Mouse (Mus musculus): ENCODE data around the gene D130043K22Rik. TPM values are rescaled to one million over a fixed set of nuclear protein-coding genes. Genes with fewer than 3 reads are reported as not detected.

The D130043K22Rik gene
- polyA plus RNA-seq, 1 experiment, result not detected

DNA sequence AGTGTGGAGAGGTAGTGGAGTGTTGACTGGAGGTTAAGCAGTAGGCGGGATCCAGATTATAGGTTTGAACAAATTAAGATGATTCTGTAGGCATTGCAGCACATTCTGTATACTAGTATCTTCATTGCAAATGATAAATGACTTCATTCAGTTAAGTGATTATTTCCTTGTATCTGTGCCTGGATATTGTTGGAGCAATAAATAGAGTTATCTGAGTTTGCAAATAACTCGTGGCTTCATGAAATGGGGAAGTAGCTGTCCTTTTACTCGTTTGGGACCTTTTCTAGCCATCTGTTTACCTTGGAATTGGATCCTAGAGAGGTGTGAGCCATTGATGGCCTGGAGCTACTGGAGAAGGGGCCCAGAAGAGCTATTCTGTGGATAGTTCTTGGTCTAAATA lies 5.1 kb upstream of the D130043K22Rik start:
- H3K9me3 ChIP-seq (replicated peaks; ENCODE audit: control insufficient read depth, insufficient read depth, low read length, poor library complexity, severe bottlenecking), result no peaks in the 10 kb centered on the region
- H3K36me3 ChIP-seq (ENCODE audit: control insufficient read depth, insufficient read depth, low read length, poor library complexity, severe bottlenecking), result peaks cover 27% of the 10 kb centered on the region
- TF ChIP-seq CTCF (IDR thresholded peaks at IDR 0.05; ENCODE audit: low read depth, low read length), result no peak
- TF ChIP-seq POLR2A (IDR thresholded peaks at IDR 0.05; ENCODE audit: insufficient read depth, low read length), result no peak
- TF ChIP-seq EP300 (IDR thresholded peaks at IDR 0.05; ENCODE audit: insufficient read depth, low read depth, low read length), result no peak
- H3K9ac ChIP-seq (ENCODE audit: low read depth, poor library complexity, severe bottlenecking), result no peak overlapping the region
- H3K4me1 ChIP-seq (ENCODE audit: control insufficient read depth, insufficient read depth, low read length), result peaks cover 2% of the 10 kb centered on the region
- H3K27ac ChIP-seq (ENCODE audit: insufficient read depth, low read length), result no peak overlapping the region
- H3K27me3 ChIP-seq (ENCODE audit: control insufficient read depth, insufficient read depth, low read length, poor library complexity, severe bottlenecking), result no peaks in the 10 kb centered on the region
- H3K4me3 ChIP-seq (ENCODE audit: low read depth, low read length), result no peak overlapping the region

DNA sequence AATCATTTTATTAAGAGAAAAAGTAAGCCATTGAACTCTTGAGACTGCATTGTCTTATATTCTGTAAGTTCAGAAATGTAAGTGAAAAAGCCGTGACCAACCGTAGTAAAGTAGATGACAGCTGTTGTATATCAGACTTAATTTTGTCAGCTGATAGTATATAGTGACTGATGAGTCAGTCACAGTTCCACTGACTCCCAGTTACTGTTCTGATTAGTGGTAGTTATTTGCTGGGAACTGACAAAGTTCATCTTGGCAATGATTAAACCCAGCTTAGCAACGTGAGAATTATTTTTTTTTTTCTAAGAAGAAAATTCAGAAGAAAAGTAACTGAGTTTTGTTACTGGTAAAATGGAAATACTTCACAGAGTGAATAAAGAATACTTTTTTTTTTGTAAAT lies 3.2 kb upstream of the D130043K22Rik start:
- peaks cover 19% of the 10 kb centered on the region for H3K36me3 ChIP-seq (ENCODE audit: control insufficient read depth, insufficient read depth, low read length, poor library complexity, severe bottlenecking)

DNA sequence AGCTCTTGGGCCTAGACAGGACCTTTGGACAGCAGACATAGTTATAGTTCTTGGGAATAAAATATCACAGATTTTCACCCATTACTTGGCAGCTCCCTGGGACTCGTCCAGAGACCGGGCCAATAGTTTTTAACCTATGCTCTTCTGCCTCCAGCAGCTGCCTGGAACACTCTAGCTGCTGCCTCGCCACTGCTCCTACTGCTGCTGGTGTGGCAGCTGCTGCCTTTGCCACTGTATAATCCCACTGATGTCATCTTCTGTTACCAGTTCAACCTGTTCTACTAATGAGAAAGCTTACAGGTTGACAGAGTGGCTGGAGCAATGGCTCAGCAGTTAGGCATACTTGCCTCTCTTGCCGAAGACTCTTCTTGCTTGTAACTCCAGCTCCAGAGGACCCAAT lies 4.4 kb downstream of the D130043K22Rik start:
- H3K4me3 ChIP-seq (ENCODE audit: low read depth, low read length), result no peak overlapping the region
- H3K27ac ChIP-seq (ENCODE audit: insufficient read depth, low read length), result no peak overlapping the region
- no peaks in the 10 kb centered on the region for H3K36me3 ChIP-seq (ENCODE audit: control insufficient read depth, insufficient read depth, low read length, poor library complexity, severe bottlenecking)
- TF ChIP-seq EP300 (IDR thresholded peaks at IDR 0.05; ENCODE audit: insufficient read depth, low read depth, low read length) (no peak), CTCF (IDR thresholded peaks at IDR 0.05; ENCODE audit: low read depth, low read length) (no peak)
- no peak overlapping the region for H3K9ac ChIP-seq (ENCODE audit: low read depth, poor library complexity, severe bottlenecking)
- H3K27me3 ChIP-seq (ENCODE audit: control insufficient read depth, insufficient read depth, low read length, poor library complexity, severe bottlenecking), result no peaks in the 10 kb centered on the region
- H3K4me1 ChIP-seq (ENCODE audit: control insufficient read depth, insufficient read depth, low read length), result no peaks in the 10 kb centered on the region
- H3K9me3 ChIP-seq (replicated peaks; ENCODE audit: control insufficient read depth, insufficient read depth, low read length, poor library complexity, severe bottlenecking), result no peaks in the 10 kb centered on the region

More for the DNA sequence above, 3.2 kb upstream of the D130043K22Rik start:
- no peak overlapping the region for H3K9ac ChIP-seq (ENCODE audit: low read depth, poor library complexity, severe bottlenecking)
- no peak overlapping the region for H3K27ac ChIP-seq (ENCODE audit: insufficient read depth, low read length)
- no peaks in the 10 kb centered on the region for H3K9me3 ChIP-seq (replicated peaks; ENCODE audit: control insufficient read depth, insufficient read depth, low read length, poor library complexity, severe bottlenecking)
- TF ChIP-seq CTCF (IDR thresholded peaks at IDR 0.05; ENCODE audit: low read depth, low read length), result no peak
- no peak for TF ChIP-seq POLR2A (IDR thresholded peaks at IDR 0.05; ENCODE audit: insufficient read depth, low read length)
- no peak for TF ChIP-seq EP300 (IDR thresholded peaks at IDR 0.05; ENCODE audit: insufficient read depth, low read depth, low read length)
- H3K27me3 ChIP-seq (ENCODE audit: control insufficient read depth, insufficient read depth, low read length, poor library complexity, severe bottlenecking), result no peaks in the 10 kb centered on the region
- H3K4me1 ChIP-seq (ENCODE audit: control insufficient read depth, insufficient read depth, low read length), result peaks cover 2% of the 10 kb centered on the region
- no peak overlapping the region for H3K4me3 ChIP-seq (ENCODE audit: low read depth, low read length)

DNA sequence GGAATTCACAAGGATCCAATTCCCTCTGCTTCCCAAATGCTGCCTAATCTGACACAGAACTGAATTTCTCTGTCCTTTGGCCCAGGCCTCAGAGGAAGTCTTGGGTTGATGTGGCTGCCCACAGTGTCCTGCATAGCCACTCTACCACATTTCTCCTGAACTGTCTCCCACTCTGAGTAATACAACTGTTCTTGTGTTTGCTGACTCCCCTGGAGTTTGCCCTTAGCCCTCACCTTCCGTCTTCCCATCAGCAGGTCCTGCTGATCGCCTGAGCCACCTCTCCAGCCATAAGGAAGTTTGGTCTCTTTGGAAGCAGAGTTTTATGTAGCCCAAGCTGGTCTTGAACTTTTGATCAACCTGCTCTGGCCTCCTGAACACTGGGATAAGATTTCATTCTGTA lies 7.1 kb downstream of the D130043K22Rik start:
- TF ChIP-seq POLR2A (IDR thresholded peaks at IDR 0.05; ENCODE audit: insufficient read depth, low read length) (no peak), CTCF (IDR thresholded peaks at IDR 0.05; ENCODE audit: low read depth, low read length) (no peak), EP300 (IDR thresholded peaks at IDR 0.05; ENCODE audit: insufficient read depth, low read depth, low read length) (no peak)
- no peak overlapping the region for H3K9ac ChIP-seq (ENCODE audit: low read depth, poor library complexity, severe bottlenecking)
- H3K27me3 ChIP-seq (ENCODE audit: control insufficient read depth, insufficient read depth, low read length, poor library complexity, severe bottlenecking), result no peaks in the 10 kb centered on the region
- no peaks in the 10 kb centered on the region for H3K9me3 ChIP-seq (replicated peaks; ENCODE audit: control insufficient read depth, insufficient read depth, low read length, poor library complexity, severe bottlenecking)
- H3K27ac ChIP-seq (ENCODE audit: insufficient read depth, low read length), result no peak overlapping the region
- no peaks in the 10 kb centered on the region for H3K36me3 ChIP-seq (ENCODE audit: control insufficient read depth, insufficient read depth, low read length, poor library complexity, severe bottlenecking)
- H3K4me1 ChIP-seq (ENCODE audit: control insufficient read depth, insufficient read depth, low read length), result no peaks in the 10 kb centered on the region
- no peak overlapping the region for H3K4me3 ChIP-seq (ENCODE audit: low read depth, low read length)

DNA sequence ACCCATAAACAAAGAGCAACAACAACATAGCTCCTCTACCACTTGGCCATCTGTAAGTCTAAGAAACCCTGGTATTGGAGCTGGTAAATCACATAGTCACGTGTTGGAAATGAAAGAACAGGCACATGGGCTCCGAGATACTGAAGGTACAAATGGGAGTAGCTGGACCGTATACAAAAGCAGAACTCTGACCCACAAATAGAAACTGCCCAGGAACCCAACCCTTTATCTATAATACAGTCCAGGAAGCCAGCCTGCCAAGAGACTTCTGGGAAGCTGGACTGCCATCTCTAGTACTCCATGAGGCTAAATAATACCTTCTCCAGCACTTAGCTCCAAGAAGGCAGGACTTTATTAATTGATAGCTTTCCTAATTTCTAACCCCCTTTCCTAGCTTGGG lies 7.6 kb downstream of the D130043K22Rik start:
- TF ChIP-seq POLR2A (IDR thresholded peaks at IDR 0.05; ENCODE audit: insufficient read depth, low read length) (no peak), EP300 (IDR thresholded peaks at IDR 0.05; ENCODE audit: insufficient read depth, low read depth, low read length) (no peak), CTCF (IDR thresholded peaks at IDR 0.05; ENCODE audit: low read depth, low read length) (no peak)

DNA sequence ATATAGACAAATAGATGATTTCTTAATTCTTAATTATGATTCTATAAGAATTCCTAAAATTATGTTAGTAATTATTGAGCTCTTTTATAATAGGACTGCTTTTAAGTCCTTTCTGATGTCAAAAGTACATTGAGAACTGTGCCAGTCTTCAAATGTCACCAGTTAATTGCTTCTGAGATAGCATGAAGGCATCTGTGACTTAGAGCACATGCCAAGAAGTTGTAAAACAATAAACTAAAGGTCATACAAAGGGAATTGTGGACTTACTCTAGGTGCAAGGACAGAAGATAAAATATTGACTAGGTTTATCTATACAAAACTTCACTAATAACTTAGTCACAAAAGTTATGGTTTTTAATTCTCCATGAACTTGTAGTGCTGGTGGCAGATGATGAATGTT lies 14.2 kb downstream of the D130043K22Rik start:
- no peak overlapping the region for H3K27ac ChIP-seq (ENCODE audit: insufficient read depth, low read length)
- no peak for TF ChIP-seq CTCF (IDR thresholded peaks at IDR 0.05; ENCODE audit: low read depth, low read length)
- no peak for TF ChIP-seq POLR2A (IDR thresholded peaks at IDR 0.05; ENCODE audit: insufficient read depth, low read length)
- TF ChIP-seq EP300 (IDR thresholded peaks at IDR 0.05; ENCODE audit: insufficient read depth, low read depth, low read length), result no peak
- H3K36me3 ChIP-seq (ENCODE audit: control insufficient read depth, insufficient read depth, low read length, poor library complexity, severe bottlenecking), result no peaks in the 10 kb centered on the region
- H3K27me3 ChIP-seq (ENCODE audit: control insufficient read depth, insufficient read depth, low read length, poor library complexity, severe bottlenecking), result no peaks in the 10 kb centered on the region
- H3K4me3 ChIP-seq (ENCODE audit: low read depth, low read length), result no peak overlapping the region
- H3K4me1 ChIP-seq (ENCODE audit: control insufficient read depth, insufficient read depth, low read length), result no peaks in the 10 kb centered on the region
- no peaks in the 10 kb centered on the region for H3K9me3 ChIP-seq (replicated peaks; ENCODE audit: control insufficient read depth, insufficient read depth, low read length, poor library complexity, severe bottlenecking)
- H3K9ac ChIP-seq (ENCODE audit: low read depth, poor library complexity, severe bottlenecking), result no peak overlapping the region

More for the DNA sequence above, 7.6 kb downstream of the D130043K22Rik start:
- no peak overlapping the region for H3K27ac ChIP-seq (ENCODE audit: insufficient read depth, low read length)
- no peak overlapping the region for H3K4me3 ChIP-seq (ENCODE audit: low read depth, low read length)
- H3K36me3 ChIP-seq (ENCODE audit: control insufficient read depth, insufficient read depth, low read length, poor library complexity, severe bottlenecking), result no peaks in the 10 kb centered on the region
- no peaks in the 10 kb centered on the region for H3K9me3 ChIP-seq (replicated peaks; ENCODE audit: control insufficient read depth, insufficient read depth, low read length, poor library complexity, severe bottlenecking)
- H3K9ac ChIP-seq (ENCODE audit: low read depth, poor library complexity, severe bottlenecking), result no peak overlapping the region
- no peaks in the 10 kb centered on the region for H3K4me1 ChIP-seq (ENCODE audit: control insufficient read depth, insufficient read depth, low read length)
- H3K27me3 ChIP-seq (ENCODE audit: control insufficient read depth, insufficient read depth, low read length, poor library complexity, severe bottlenecking), result no peaks in the 10 kb centered on the region

Data from ES-Bruce4 (cell line).